Mouse (Mus musculus): Measurements from ENCODE around the gene Ece1. TPM values are rescaled to one million over a fixed set of nuclear protein-coding genes. Genes with fewer than 3 reads are reported as not detected.
"Not testable (repeated sequence)": the region's sequence is repeated elsewhere in the genome, so short reads cannot be mapped to it uniquely, and the experiment has no call there.

The Ece1 gene
- 202 and 263 TPM in 2 replicates for total RNA-seq (2021)
- long read RNA-seq, experiment 1, full-length matches to known transcripts = 6 of 99 reads
- long read RNA-seq, experiment 1, partial matches to known transcripts = 36 of 99 reads
- long read RNA-seq, experiment 1, other reads (novel, unspliced or antisense) = 57 of 99 reads
- long read RNA-seq, experiment 2, full-length matches to known transcripts = 2 of 129 reads
- long read RNA-seq, experiment 2, partial matches to known transcripts = 14 of 129 reads
- long read RNA-seq, experiment 2, other reads (novel, unspliced or antisense) = 113 of 129 reads

DNA sequence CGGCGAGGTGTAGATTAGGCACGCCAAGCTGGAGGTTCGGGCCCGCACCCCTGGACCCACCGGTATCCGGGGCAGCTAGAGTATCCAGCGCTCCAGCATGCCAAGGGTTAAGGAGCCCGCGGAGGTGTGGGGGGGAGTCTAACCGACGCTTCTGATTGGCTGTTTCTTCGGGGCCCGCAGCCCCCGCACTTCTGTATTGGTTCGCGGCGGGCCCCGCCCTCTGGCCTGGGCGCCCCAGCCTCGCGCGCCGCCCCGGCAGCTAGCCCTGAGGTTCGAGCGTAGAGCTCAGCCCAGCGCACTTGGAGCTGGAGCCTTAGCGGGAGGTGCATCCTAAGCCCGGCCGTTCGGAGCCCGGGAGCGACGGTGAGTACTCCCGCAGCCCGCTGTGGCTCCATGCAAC is at the start of gene Ece1:
TSS of gene Ece1 (plus strand) at position 219 of the 400 bp plus-strand sequence.
- peak; percentile 96 for DNase-seq

DNA sequence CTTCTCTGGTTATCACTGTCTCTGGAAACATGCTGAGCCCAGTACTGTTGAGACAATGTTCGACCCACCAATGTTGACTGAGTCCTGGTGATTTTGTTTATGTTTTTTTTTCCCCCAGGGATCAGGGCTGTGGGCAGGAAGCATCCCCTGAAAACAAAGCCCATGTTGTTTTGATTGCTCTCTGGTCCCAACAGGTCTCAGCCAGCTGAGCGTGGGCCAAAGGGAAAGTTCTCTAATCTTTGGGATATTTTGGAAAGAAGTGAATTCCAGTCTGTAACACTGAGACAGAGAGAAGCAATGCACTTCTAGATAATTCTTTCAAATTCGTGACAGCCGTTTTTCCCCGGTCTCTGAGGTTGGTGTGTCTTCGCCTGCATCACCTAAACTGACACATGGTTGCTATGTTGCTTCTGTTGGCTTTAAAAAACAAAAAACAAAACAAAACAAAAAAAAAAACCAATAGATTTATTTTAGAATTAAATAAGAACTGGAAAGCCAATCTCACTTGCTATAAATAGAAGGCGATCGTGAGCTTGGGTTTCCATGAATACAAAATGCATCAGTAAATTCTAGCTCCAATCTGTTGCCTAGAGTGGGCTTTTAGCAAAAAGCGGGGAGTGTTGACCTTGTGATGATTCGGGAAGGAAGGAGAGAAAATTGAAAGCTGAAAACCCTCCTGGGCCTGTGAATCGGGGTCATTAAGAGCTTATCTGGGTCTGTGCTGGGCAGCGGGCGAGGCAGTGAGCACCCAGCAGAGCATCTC is 48.9 kb upstream of the Ece1 start:
- no peak for DNase-seq

GRCm38 (mm10) chr4:137814140-137814539 is 47.9 kb upstream of the Ece1 start:
- no peak for DNase-seq

DNA sequence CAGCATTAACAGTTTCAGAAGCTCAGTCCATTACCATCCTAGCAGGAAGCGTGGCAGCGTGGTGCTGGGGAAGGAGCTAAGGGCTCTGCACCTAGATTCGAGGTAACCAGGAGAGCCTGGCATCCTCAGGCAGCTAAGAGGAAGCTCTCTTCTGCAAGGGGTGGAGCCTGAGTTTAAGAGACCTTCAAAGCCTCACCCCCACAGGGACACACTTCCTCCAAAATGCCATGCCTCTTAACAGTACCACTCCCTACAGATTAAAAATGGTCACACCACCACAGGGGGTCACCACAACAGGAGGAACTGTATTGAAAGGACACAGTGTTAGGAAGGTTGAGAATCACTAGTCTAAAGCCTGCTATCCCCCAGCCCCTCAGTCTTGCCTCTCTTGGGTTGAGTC is 46.6 kb upstream of the Ece1 start:
- DNase-seq = no peak

DNA sequence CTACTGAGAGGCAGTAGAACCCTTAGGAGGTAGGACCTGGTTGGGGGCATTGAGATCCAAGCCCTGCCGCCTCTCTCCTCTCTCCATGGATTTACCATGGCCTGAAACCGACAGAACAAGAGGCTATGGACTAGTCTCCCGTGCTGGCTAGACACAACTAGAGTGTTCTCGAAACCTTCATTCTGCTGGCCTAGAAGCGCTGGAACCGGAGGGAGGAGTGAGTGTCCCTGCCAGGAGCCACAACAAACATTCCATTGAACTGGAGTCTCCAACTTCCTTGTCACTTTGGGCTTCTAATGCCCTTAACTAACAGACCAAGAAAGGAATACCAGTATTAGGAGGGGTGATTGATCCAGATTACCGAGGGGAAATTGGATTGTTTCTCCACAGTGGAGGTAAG is 45.8 kb upstream of the Ece1 start:
- DNase-seq = no peak

- no peak for DNase-seq
These were observed 43.7 kb upstream of the Ece1 start for GRCm38 (mm10) chr4:137818341-137818740.

GRCm38 (mm10) chr4:137819487-137819886 is 42.5 kb upstream of the Ece1 start:
- DNase-seq = no peak

DNA sequence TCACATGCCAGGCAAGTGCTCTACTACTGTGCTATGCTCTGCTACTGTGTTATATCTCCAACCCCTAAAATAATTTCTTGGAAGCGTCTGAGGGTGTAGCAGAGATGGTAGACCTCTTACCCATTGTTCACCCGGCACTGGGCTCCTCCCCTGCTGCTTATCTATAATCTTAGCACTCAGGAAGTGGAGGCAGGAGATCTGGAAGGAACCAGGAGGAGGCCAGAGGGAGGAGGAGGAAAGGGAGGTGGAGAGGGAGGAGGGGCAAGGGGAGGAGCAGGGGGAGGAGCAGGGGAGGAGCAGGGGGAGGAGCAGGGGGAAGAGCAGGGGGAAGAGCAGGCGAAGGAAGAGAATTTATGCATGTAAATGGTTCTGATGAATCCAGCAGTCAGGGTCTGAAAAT is 41.3 kb upstream of the Ece1 start:
- DNase-seq = no peak

DNA sequence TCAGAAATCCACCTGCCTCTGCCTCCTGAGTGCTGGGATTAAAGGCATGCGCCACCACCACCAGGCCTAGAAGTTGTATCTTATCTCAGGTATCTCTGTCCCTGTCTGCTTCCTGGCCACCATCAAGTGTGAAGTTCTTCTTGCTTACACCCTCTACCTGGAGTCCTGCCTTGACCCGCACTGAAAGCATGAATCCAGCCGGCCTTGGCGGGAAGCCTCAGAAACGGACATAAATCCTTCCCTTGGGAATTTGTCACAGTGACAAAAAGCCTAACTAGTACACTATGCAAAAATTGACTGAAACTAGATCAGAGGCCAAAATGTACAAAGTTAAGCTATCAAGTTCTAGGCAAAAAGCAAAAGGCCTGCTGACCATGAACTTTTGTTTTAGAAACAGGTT is 39.5 kb upstream of the Ece1 start:
- DNase-seq = peak; percentile 40

- DNase-seq = no peak
These were observed 38.5 kb upstream of the Ece1 start for GRCm38 (mm10) chr4:137823542-137823941.

DNA sequence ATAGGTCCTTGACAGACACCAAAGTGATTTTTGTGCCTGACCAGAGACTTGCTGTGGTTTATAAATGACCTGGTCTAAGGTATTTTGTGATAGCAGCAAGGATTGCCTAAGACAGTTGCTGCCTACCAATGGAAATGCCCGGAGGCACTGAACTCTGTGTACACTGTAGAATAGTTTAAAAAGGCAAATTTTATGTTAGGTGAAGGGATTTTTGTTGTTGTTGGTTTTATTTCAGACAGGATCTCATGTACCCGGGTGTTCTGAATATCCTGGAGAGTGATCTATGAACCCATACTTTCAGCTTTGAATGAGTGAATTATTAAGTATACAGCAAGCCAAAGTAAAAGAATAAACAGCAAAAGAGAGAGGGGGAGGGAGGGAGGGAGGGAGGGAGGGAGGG is 37.2 kb upstream of the Ece1 start:
- no peak for DNase-seq

- peak; percentile 65 for DNase-seq
These were observed 31.7 kb upstream of the Ece1 start for GRCm38 (mm10) chr4:137830380-137830779.

- no peak for DNase-seq
These were observed 30.4 kb upstream of the Ece1 start for GRCm38 (mm10) chr4:137831598-137831997.

GRCm38 (mm10) chr4:137835624-137836337 is 26.3 kb upstream of the Ece1 start:
- DNase-seq = peak; percentile 88

DNA sequence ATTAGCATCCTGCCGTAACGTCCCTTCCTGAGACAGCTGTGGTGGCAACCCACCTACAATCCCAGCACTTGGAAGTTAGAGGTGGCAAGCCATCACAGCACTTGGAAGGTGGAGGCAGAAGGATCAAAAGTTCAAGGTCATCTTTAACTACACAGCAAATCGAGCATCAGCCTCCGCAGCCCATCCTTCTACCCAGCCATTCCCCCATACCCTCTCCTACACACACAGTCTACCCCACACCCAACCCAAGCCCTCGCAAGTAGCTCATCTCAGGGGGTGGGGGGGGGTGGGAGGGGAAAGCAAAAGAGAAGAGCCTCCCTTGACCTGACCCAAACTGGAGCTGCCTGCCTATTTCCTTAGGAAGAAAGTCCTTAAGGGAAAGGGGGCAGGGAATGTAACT is 25.3 kb upstream of the Ece1 start:
- DNase-seq = no peak

GRCm38 (mm10) chr4:137837792-137838191 is 24.2 kb upstream of the Ece1 start:
- peak; percentile 80 for DNase-seq

- no peak for DNase-seq
These were observed 23.2 kb upstream of the Ece1 start for GRCm38 (mm10) chr4:137838791-137839190.

DNA sequence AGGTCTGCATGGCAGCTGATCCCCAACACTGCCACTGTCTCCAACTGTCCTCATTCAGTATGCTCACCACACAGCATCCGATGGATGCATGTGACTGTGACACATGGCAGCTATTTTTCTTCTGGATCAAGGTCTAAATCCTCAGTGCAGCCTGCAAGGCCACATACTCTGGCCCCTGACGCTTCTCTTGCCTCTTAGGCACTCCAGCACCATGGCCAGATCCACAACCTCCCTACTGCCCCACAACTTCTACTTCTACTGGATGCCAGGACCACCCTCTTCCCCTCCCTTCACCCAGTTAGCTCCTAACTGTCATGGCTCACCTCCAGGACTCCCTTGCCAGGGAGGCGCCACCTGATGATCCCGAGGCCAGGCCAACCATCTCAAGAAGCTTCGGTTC is 22.6 kb upstream of the Ece1 start:
- peak; percentile 72 for DNase-seq

GRCm38 (mm10) chr4:137844656-137845055 is 17.4 kb upstream of the Ece1 start:
- peak; percentile 89 for DNase-seq

DNA sequence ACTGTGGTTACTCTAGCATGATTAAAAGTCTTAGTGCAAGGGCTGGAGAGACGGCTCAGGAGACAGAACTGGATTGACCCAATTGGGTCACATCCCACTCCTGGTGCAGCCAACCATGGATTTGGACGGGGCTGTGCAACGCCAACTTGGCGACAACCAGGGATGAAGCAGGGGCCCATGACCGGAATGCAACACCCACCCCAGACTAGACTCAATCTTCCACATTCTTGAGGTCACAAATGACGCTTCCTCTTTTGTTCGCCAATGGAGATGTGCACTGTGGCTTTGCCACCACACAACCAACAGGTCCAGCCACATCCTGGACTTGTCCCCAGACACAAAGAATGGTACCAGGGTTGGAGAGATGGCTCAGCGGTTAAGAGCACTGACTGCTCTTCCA is 14.4 kb upstream of the Ece1 start:
- not testable (repeated sequence) for DNase-seq

DNA sequence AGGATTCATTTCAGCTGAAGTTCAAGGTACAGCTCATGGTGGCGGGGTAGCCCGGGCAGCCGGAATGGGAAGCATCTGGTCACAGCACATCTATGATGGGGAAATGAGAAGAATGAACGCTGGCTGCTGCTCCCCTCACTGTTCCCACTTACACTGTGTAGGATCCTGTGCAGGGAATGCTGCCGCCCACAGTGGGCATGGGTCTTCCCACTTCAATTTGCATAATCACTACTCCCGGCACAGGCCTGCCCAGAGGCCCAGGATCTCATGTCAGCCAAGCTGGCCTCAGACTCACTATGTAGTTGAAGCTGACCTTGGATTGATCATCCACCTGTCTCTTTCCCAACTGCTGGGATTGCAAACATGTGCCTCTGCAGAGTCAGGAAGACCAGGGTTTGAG is 11.9 kb upstream of the Ece1 start:
- DNase-seq = no peak

- DNase-seq = peak; percentile 87
These were observed 10.6 kb upstream of the Ece1 start for GRCm38 (mm10) chr4:137851484-137851883.

DNA sequence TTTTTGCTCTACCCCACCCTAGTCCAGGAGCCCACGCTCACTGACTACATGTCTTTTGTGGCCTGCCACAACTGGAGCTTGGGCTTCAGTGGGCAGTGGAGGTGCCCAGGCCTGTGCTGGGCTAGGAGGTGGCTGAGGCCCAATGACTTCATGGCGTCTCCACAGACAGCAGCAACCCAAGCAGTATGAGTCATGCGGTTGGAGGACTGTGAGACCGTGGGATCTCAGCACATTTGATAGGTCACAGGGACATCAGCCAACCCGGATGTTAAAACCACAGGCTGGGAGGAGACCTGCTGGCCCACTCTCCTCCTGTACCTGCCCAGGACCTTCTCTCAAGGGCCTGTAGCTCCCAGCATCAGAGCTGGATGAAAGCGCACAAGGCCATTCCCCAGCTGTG is 8.2 kb upstream of the Ece1 start:
- DNase-seq = peak; percentile 71
